Mouse (Mus musculus): Measurements from ENCODE around the gene Rnf128.

DNA sequence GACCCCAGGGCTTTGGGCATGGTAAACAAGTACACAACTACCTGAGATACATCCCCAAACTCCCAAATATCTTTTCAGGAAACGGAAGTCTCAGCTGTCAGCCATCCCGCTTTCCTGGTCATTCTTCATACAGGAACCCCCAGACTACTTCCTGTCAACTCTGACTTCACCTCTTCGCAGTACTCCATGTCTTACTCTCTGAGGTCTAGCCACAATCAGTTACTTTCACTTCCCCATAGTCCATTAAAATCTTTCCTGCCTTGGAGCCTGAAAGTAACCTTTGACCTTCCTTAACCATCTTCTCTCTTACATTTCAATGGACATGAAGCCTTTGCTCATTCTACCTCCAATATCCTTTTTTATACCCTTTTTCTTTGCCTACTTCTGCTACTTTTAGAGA is 6.9 kb downstream of the Rnf128 start:
- TF ChIP-seq POLR2A (IDR thresholded peaks at IDR 0.05; ENCODE audit: low read depth, low read length) (no peak), CTCF (IDR thresholded peaks at IDR 0.05; ENCODE audit: borderline replicate concordance, insufficient read depth, low read length) (no peak)

Data from embryonic fibroblast, embryonic 13.5 days (primary cell).